Mouse (Mus musculus) subcutaneous adipose tissue, adult 2 months (tissue): ENCODE measurements around the gene Wwc2. TPM values are rescaled to one million over a fixed set of nuclear protein-coding genes. Genes with fewer than 3 reads are reported as not detected.

Experiments used
- polyA plus RNA-seq: library from polyadenylated mRNA; depleted of rRNA; stranded (reverse); fragments of >200 nt; gene quantifications from 2 replicates; pipeline ENCODE4 v1.2.3, GENCODE M21; 2012; ENCODE audit warnings: low replicate concordance; rRNA removed

Gene Wwc2
- 9.0 and 11.8 TPM in 2 replicates for polyA plus RNA-seq

GRCm38 (mm10) chr8:47990911-47991820 is at the start of gene Wwc2:
Wwc2 (minus strand) TSS chr8:47990924.

DNA sequence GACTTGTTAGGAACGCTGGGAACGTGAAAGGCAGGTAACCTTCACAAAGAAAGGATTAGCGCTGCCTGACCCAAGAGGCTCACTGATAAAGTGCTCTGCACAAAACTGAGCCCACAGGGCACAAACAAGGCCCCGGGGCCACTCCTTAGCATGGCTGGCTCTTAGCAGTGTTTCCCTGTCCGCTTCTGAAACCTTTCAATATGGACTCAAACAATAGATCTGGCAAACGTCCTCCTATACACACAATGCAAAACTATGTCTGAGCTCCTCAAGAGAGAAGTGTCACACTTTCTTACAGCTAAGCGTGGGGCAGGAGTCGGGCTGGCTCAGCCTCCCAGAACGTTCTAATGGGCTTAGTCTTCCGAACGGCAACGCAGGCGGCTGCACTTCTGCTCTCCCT is 166.5 kb downstream of the Wwc2 start, which contains the start of gene Cldn22:
Gene Cldn22 (plus strand): TSS at position 301 of the 400 bp plus-strand sequence.

GRCm38 (mm10) chr8:47821843-47822242 is 168.9 kb downstream of the Wwc2 start, which contains the start of gene Cldn24:
Cldn24 (plus strand) TSS chr8:47822143.

Other genes with a start within 250 kb of the Wwc2 start
- gene Cldn24, start 168.8 kb downstream of the Wwc2 start, polyA plus RNA-seq, result not detected in 2 replicates
- 13.4 and 23.0 TPM in 2 replicates for gene Cldn22, start 166.4 kb downstream of the Wwc2 start, polyA plus RNA-seq
- 3.9 and 18.8 TPM in 2 replicates for gene Dctd, start 108.2 kb upstream of the Wwc2 start, polyA plus RNA-seq